Mouse (Mus musculus) adipocyte (in vitro differentiated cells): ENCODE data around the gene Iah1.
A peak's percentile ranks its signal among the peaks of the same experiment; 100 is the strongest.

ENCODE experiments used
- DNase-seq: peaks from one replicate; pipeline ENCODE4 v3.0.0-alpha.2; 2016; ENCODE audit warnings: low spot score

Iah1 gene

GRCm38 (mm10) chr12:21368376-21369086 is 52.3 kb downstream of the Iah1 start:
- DNase-seq: no peak

DNA sequence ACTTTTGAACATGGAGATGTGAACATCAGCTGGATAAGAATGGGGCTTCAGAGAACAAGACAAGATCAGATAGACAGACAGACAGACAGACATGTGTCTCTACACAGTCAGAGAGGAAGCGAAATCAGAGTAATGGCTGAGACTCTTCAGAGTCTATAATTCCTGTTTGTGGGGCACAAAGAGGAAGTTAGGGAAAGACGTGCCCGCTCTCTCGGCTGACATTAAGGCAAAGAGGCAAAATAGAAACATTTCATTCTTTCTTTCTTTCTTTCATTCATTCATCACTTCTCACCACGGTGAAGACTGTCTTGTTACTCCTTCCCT is 52.9 kb downstream of the Iah1 start:
- no peak for DNase-seq

GRCm38 (mm10) chr12:21370035-21370611 is 53.9 kb downstream of the Iah1 start:
- peak; percentile 49 for DNase-seq

DNA sequence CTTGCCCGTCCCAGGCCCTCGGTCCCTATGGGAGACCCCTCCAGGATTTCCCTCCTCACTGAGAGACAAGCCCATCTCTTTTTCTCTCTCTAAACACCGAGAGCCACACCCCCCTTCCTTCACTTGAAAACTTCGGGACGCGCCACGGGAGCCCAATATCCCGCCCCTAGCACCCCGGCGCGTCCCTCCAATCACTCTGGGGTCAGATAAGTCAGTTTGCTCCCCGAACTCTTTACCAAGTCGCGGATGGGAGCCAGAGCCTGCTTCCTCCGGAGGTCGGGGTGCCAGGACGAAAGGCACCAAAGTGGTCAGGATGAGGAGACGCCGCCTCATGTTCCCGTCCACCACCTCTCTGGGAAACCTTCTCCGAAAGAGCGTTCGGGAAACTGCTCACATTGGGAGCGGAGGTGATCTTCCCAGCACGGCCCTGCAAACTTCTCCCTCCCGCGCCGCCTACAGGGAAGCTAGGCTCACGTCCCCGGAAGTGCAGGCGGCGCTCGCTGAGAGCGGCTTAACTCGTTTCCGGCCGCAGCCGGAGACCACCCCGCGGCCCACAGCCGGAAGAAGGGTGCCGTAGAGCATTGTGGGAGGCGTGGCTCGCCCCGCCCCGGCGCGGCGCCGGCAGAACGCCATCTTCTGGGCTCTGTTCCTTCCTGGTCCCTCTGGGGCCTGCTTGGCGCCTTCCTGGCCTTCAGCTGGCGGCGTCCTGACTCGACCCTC is 57.1 kb downstream of the Iah1 start, which contains the start of gene Adam17:
Gene Adam17 (minus strand): TSS at position 533 of the 720 bp plus-strand sequence.
- peak; percentile 96 for DNase-seq
